Mouse (Mus musculus): ENCODE data around the gene Bspry.

Gene Bspry

DNA sequence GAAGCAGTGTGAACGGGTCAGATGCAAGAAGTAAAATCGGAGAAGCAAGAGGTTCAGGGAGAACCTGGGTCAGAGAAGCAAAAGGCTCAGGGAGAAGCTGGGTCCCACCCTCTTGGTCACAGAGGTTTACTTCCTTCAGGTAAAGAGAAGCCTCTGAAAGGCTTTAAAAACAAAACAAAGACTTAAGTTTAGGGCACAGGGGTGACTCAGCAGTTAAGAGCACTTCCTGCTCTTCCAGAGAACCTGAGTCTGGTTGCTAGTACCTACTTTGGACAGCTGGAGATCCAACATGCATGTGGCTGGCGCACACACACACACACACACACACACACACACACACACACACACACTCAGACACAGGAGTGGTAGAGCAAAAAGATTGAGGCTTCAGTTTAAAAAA lies 5.1 kb downstream of the Bspry start:
- DNase-seq, result peak; percentile 28

DNA sequence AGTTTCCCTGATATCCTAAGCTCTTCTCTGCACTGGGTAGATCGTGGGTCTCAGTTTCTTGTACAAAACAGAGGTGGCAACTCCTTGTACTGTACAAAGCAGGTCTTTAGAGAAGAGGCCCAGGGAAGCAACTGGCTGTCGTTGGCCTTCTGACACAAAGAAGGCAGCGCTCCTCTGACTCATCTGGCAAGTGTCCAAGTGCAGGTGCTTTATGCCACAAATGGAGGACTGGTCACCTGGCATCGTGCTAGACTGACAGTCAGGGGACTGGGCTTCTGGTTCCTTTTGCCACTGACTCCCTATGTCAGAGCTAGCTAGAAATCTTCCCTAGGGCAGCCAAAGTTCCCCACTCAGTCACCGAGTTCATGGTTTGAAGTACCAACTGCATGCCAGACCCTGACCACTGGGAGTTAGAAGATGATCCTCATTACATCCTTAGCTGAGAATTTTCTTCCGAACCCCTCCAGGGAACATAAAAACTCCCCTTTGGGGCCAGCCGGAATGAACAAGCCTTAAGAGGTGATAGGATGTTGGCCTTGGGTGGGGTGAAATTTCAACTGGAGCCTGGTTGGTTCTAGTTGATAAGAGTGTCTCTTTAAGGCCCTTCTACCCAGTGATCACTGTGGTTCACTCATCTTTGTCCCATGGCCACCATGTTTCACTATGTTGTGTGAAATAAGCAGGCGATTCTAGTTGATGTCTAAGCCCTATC lies 5.8 kb downstream of the Bspry start:
- no peak for DNase-seq

DNA sequence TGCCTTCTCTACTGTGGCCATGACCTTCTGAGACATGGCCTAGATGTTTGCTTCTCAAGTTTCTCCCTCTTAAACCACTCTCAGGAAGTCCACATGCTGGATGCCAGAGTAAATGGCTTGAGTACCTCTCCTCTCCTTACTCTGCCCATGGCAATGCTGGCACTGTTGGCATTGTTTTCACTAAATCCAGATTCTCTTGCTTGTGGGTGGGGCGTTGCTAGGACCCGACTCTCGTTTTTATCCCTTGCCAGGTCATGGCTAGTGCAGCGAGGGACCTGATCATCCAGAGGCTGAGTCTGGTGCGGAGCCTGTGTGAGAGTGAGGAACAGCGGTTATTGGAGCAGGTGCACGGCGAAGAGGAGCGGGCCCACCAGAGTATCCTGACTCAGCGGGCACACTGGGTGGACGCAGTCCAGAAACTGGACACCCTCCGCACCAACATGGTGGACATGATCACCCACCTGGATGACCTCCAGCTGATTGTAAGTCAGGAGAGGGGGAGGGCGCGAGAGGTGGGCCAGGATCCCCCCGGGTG lies 6.4 kb downstream of the Bspry start:
- no peak for DNase-seq

DNA sequence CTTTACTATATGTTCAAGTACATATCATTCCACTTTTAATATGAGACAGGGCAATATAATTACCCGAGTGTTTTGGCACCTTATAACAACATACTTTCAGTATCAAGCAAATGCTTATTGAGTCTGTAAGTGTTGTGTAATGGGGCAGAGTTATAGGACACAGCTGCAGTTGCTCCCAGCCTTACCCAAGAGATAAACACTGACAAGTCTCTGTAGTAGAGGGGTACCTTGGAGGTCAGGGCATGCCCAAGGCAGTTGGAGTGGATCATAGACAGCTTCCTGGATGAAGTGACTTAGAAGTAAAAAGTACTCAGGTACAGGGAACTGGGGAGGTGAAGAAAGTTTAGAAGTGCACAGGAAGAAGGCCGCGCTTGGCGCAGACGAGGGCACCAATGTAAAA lies 7.3 kb downstream of the Bspry start:
- no peak for DNase-seq

DNA sequence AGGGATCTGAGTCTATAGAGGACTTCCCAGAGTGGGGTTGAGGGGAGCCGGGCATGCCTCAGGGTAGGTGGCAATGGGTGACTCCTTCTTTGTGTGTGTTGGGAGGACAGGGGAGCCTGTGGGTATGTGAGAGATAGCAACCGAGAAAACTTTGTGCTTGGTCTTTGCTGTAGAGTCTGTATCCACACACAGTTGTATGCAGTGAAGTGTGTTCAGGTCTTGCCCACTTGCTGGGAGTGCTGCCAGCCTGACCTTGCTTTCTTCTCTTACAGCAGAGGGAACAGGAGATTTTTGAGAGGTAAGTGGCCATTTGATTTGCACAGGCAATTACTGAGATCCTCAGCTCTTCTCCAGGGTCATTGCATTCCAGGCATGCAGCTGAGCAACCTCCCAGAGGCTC lies 8.1 kb downstream of the Bspry start:
- no peak for DNase-seq

DNA sequence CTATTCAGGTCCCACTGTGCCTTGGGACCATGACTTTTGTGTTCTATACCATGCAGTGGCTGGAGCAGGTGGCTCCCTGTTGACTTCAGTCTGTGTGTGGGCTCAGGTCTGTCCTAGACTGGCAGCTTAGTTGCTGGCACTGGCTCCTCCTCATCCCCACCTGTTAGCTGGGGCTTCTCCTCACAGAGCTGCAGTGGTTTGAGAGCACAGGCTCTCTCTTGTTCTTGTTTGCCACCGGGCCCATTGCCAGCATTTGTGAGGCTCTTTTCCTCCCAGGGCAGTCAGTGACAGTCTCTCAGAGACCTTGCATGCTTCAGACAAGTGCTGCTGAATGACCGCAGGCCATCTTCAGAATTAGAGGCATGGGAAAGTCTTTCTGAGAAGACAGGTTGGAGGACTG lies 12.8 kb downstream of the Bspry start:
- DNase-seq, result no peak

DNA sequence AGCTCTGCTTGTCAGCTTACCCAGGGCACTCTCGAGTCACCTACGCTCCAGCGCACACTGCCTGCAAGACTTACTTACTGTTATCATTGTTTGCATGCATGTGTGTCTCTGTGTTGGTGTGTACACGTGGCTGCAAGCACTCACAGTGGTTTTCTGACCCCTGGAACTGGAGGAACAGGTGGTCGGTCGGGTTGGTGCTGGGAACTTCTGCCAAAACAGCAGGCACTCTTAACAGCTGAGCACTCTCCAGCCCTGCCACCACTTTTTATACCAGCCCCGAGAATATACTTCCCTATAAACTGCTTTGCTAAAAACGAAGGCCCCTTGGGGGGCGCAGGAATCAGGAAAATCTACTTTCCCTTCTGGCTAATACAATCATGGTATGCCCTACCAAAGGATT lies 14.4 kb downstream of the Bspry start:
- DNase-seq, result no peak

DNA sequence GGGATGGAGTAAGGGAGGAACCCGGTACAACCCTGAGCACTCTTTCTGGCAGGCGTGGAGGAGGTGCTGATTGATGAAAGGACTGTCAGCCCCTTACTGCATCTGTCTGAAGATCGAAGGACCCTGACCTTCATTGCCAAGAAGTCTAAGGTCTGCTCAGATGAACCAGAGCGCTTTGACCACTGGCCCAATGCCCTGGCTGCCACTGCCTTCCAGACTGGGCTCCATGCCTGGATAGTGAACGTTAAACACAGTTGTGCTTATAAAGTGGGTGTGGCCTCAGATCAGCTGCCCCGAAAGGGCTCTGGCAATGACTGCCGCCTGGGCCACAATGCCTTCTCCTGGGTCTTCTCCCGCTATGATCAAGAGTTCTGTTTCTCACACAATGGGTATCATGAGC lies 16.1 kb downstream of the Bspry start:
- no peak for DNase-seq

DNA sequence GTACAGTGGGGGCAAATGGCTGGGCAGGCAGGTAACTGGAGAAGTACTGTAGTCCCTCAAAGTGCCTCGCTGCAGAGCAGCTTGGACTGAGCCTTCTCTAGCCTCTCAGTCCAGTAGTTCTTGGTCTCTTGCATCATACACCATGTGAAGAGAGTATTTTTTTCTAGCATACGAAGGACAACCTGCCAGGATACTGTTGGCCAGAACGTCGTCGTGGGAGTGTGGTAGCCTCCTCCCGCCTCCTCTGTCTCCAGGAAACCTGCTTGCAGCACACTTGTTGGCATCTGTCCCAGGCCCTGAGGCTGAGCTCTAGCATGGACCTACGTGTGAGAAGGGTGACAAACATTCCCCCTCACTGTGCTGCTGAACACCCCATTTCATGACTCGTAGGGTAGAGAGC lies 17.0 kb downstream of the Bspry start:
- DNase-seq, result no peak

DNA sequence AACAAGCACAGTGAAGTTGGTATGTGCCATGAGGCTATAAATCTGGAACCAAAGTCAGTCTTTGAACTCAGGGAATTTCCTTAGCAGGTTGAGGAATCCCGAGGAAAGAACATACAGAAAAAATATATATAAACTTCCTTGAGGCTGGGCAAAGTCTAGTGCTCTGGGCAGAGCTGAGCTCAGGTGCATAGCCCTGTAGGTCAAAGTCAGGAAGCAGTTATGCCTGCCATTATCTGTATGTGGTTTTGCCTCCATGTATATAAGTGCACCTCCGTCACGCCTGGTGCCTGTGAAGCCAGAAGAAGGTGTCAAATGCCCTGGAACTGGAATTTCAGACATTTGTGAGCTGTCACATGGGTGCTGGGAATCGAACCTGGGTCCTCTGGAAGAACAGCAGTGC lies 20.9 kb downstream of the Bspry start:
- no peak for DNase-seq

DNA sequence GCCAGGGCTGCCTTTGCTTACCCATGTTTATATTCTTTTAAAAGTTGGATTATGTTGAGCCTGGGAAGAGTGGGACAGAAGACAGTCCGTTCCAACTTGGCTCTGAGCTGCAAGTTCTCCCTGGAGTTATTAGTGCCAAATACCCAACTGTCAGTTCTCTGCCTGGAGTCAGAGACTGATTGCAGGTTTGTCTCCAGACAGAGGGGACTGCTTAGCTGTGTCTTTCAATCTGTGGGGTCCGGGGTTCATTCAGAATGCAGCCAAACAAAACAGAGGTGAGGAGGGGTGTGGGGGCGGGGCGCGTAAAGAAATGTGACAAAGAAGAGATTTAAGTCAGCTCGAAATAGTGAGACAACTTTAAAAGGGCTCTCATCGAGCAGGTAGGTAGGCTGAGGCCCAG lies 21.7 kb downstream of the Bspry start:
- no peak for DNase-seq

DNA sequence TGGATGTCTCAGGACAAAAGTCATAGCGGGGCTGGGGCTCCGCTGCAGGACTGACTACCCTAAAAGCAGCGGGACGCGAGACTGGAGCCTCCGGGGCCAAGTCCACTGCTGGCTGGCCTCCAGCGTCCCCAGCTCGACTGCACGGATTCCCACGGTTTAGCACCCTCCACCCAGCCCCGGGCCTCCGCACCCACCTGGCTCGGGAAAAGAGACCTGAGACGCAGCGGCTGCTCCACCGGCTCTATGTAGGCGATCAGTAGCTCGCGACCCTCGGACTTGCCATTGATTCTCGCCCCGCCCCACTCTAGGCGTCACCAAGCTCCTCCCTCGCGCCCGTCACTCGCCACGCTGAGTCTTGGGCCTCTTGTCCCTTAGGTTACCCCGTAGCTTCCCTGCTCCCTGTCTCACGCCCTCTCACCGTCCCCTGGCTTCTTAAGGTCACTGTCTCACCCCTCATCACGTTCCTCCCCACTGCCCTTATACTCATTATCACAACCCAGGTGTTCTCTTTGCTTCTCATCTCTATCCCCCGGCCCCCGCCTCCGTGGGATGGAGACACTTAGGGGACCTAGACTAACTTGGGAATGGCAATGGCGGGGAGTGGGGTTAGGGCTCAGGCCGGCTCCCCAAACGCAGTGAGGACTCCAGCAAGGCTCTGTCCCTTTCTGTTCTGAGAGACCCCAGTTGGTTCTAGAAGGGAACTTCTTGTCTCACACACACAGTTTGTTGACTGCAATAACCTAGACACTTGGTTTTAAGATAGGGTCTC lies 22.3 kb downstream of the Bspry start:
- peak; percentile 86 for DNase-seq

DNA sequence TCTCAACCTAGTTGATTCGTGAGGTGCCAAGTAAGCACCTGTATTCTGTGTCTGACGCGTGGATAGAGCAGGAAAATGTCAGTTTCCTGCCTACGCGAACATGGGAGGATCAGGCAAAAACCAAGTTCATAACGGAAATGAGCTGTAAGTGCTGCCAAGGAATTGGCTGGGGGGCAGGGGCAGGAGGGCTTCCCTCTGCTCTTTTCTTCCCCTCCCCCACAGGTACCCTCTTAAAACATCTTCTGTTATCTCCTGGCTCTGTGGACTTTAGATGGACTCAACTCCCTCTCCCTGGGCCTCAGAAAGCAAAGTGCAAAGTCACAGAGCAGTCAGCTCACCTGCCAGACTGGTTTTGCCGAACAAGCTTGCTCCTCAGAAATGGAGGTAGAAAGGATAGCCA lies 23.1 kb downstream of the Bspry start:
- DNase-seq, result no peak

DNA sequence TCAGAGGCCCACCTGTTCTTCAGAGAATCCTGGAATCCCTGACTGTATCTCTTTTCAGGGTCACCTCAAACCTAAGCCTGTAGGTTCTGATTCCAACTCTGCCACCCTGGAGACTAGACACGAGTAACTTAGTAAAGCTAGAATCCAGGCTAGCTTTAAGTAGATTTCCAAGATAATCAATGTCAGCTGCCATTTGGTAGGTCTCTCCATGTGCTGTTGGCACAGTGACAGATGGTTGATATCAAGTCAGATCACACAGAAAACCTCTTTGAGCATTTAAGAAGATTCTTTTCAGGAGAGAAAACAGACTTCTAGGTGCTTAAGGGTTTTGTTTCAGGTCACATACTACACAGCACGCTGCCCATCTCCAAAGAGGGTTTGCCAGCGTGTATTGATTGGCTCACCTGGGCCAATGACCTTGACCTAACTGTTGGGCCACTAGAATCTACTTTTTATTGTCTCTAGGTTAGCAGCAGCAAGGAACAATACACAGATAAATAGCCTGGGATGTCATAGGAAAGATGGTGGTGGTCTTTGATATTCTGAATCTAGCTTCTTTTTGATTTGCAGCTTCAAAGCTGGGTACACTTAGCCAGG lies 23.6 kb downstream of the Bspry start, which contains the start of gene Hdhd3:
TSS of gene Hdhd3 (minus strand) at position 94 of the 597 bp plus-strand sequence.
- DNase-seq, result no peak

DNA sequence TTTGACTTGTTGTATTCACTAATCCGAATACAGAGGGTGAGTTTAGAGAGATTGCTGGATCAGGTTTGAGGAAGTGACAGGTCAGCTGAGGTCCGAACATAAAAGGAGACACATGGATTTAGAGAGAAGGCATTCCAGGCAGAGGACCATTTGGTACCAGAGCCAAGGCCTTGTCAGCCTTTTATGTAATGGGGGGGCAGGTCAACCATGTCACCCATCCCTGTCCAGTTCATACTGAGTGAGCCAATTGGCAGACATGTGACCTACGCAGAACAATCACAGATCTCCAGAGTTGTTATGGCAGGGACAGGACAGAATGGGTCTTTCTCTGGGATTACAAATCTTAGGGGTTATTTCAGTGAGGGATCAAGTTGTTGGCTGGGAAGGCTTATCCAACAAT lies 26.1 kb downstream of the Bspry start:
- no peak for DNase-seq

DNA sequence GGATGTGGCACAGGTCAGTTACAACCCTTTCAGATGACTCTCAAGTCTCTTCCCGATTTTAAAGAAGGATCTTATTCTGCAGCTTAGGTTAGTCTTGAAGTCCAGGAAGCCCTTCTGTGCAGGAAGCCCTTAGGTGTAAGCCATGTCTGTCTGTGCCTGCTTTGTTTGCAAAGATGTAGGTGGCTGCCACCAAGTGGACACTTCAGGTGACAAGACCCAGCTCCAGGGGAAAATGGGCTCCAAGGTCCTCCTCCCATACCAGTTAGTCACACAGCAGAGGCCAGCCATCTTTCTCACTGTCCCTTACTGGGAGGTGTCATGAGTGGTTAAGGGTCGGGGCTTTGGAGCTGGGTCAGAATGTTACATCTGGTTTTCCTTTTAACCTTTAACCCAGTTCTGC lies 26.9 kb downstream of the Bspry start:
- DNase-seq, result peak; percentile 66

DNA sequence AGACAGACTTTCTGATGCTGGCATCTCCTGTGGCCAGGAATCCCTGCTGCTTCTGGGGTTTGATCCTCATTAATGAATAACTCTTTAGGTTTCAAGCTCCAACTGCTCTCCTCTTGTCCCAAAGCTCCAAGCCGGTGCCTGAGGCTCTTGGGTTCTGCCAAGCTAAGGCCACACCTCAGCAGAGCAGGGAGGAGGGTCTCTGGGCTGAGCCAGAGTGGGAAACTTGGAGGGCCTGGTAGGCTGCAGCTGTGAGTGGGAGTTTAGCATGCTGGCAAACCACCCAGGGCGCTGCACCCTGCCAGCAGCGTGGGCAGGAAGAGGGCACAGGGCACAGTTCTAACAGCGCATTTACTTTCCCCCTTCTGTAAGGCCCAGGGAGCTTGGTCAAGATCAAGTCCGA lies 29.0 kb downstream of the Bspry start:
- no peak for DNase-seq

DNA sequence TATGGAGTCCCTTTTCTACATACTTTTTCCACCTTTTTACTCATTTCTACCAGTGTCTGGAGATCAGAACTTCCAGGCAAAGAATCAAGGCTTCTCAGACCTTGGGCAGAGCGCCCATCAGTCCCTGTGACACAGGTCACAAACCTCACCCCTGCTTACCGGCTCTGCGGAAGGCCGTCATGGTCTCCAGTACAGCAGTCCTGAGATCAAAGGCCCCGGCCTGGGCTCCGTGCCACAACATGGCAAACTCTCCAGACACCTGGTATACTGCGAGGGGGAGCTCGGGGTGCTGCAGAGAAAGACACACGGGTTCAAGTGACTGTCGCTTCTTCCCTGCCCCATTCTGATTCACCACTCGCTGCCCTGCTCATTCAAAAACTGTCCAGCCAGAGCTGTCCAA lies 30.1 kb downstream of the Bspry start:
- no peak for DNase-seq

DNA sequence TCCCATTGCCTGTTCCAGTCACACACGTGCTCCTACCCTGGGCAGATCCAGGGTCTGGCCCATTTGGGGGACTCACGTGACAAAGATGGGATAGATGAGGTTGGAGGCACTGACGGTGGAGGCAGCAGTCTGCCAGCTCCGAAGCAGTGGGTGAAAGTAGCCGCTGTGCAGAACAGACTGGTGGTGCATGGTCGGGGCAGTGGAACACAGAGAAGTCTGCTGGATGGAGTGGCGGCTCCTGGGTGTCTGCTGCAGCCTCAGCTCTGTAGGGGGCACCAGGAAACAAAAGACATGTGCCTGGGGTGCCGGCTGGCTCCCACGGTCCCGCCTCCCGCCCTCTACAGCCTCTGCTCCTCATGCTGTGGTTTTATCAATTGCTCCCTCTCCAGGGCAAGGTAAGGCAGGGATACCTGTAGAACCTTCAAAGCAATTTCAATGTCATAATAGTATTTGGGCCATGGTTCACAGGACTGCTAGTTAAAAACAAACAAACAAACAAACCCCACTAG lies 34.2 kb downstream of the Bspry start:
- DNase-seq, result no peak

DNA sequence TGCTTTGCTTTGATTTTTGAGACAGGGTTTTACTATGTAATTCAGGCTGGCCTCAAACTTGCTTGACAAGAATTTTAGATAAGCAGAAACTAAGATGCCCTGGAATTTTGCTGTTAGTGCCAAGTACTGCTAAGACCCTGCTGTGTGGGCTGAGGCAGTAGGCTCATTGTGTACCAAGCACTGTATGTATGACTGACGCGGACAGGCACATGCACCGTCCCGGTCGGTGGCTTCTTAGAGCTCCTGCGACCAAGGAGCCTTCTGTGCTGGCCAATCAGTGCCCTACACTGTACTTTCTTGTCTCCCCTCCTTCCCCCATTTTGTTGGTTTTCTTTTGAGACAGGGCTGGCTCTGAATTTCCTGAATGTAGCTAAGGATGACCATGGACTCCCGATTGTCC lies 35.1 kb downstream of the Bspry start:
- DNase-seq, result no peak

DNA sequence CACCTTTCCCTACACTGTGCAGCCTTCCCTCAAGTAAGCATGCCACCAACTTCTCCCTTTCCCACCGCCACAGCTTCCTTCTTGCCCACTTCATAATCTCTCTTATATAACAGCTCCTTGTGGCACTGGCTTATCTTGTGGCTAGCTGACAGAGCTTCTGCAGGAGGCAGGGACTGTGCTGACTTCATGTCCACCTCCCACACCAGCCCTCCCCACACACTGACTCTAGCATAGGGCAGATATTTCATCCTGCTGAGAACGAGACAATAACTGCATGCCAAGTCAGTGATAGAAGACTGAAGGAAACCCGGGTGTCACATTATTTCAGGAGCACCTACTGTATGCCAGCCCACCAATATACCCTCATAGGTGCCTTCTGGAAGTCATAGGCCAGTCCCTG lies 35.6 kb downstream of the Bspry start:
- no peak for DNase-seq

DNA sequence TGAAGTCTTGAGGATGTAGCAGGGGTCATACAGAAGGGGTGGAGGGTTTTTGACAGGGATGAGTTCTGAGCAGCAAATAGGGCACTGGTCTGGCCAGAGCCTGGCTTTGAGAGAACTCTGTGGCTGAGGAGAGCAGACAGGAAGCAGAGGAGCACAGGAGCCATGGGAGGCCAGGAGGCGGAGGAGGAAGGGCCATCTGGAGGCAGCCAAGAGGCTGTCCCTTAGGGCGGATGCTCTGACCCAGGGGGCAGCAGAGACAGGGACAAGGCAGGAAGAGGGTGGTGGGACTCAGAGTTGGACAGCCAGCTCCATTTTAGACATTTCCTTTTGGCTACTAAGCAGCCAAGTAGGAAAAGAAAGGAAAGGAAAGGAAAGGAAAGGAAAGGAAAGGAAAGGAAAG lies 36.2 kb downstream of the Bspry start:
- no peak for DNase-seq

DNA sequence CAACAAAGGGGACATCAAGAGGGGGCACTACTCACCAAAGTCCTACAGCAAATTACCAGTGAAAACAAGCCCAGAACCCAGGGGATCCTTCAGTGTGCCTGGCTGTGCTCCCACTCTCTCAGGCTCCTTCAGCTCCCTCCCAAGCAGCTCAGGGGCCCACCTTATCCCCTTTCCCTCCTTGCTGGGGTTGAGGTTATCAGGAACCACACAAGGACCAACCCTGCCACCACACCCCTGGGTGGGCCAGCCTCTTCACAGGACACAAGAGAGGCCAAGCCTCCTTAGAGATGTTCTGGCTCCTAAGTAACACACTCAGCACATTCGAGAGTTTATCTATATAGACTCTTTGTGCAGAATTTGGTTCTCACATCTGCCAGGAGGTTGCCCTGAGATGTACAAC lies 36.7 kb downstream of the Bspry start:
- no peak for DNase-seq

DNA sequence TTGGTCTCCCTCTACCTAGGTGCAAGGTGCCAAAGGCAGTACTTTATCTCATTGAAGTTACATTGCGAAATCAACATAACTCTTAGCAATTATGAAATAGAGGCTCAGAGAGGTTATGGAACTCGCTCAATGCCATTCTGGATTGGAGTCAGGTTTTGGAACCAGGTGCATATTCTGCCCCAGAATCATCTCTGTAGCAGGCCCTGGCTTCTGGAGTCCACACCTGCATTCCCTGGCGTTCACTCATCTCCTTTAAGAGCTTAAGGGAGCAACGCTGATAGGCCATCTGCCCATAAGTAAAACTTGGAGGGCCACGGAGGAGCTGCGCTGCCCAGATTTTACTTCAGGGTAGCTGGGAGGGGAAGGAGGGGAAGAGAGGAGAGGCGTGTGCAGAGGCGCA lies 37.2 kb downstream of the Bspry start:
- DNase-seq, result no peak
